Mouse (Mus musculus) spleen, postnatal 4 days (tissue): Measurements from ENCODE around the gene Efna4.
A peak's percentile ranks its signal among the peaks of the same experiment; 100 is the strongest.

Source experiments
- DNase-seq, 2 experiments: peaks; one replicate each; pipeline ENCODE4 v3.0.0; 2022; ENCODE audit warnings: low spot score in 2 of 2

Gene Efna4

DNA sequence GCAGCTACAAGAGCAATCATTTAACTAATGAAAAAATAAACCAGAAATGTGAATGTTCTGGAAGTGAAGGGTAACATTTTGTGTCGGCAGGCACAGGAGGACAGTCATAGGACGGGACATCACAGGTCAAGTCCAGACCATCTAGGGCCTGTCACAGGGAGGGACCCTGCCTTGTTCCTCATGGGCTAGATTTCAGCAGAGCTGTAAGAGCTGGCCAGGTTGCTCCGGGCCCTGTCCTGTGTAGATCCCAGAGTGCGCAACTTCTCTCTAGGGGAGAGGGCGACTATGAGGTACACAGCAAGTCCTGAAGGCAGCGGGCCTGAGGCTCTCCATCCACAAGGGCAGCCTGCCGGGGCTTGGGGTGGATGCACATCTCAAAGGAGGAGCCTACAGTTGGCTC lies 23.8 kb upstream of the Efna4 start, which contains the start of gene Dcst2:
Gene Dcst2, plus strand, starts transcription at position 301 of the 400 bp plus-strand sequence.
- no peak for DNase-seq

DNA sequence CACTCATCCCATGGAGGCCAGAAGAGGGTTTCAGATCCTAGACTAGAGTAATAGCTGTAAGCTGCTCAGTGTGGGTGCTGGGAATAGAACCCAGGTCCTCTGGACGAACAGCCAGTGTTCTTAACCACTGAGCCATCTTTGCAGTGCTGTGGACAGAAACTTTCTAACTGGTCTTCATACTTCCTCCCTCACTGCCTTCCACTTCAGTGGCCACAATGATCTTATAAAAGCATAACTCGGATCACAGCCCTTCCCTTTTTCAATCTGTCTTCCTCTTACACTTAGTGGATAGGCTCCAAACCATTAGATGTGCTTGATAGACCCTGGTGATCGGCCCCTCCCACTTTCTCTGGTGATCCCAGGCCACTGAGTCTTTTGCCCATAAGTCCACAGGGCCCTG lies 22.4 kb upstream of the Efna4 start:
- no peak for DNase-seq

GRCm38 (mm10) chr3:89359630-89360029 lies 21.8 kb upstream of the Efna4 start:
- DNase-seq = no peak

DNA sequence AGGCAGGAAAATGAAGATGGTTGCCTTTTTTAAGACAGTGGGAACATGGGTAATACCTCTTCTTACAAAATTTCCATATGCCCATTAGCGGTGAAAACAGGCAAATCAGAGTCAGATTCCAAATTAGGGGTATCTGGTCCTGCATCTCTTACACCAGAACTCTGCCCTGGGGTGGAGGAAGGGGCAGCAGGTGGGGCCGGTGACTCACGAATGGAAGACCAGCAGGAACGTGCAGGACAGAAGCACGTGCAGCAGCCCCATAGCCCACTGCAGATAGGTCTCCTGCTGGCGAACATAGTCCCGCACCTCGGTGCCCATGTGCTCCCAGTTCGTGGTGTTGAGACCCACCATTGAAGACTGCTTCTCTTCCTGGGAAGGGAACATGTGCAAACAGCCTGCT lies 18.2 kb upstream of the Efna4 start:
- DNase-seq = no peak

GRCm38 (mm10) chr3:89355512-89355902 lies 17.7 kb upstream of the Efna4 start:
- no peak for DNase-seq

- peak; percentile 72 to 91 for DNase-seq
These were observed 17.1 kb upstream of the Efna4 start for GRCm38 (mm10) chr3:89354816-89355511.

DNA sequence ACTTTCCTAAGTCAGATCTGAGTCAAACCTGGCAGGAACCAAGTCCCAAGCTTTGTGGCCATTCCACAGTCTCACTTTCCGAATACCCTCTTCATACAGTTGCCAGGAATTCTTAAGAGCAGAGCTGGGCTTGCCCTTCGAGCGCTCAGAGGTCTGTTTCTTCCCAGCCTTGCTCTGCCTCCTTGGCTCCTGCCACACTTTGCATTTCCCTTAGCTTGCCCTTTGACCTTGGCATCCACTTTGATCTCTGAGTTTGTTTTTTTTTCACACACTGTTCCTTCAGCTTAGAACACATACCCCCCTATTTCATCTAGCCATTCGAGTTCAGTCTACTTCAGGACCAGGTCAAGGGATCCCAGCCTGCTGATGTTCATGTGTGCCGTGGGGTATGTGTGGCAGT lies 13.4 kb upstream of the Efna4 start:
- no peak for DNase-seq

DNA sequence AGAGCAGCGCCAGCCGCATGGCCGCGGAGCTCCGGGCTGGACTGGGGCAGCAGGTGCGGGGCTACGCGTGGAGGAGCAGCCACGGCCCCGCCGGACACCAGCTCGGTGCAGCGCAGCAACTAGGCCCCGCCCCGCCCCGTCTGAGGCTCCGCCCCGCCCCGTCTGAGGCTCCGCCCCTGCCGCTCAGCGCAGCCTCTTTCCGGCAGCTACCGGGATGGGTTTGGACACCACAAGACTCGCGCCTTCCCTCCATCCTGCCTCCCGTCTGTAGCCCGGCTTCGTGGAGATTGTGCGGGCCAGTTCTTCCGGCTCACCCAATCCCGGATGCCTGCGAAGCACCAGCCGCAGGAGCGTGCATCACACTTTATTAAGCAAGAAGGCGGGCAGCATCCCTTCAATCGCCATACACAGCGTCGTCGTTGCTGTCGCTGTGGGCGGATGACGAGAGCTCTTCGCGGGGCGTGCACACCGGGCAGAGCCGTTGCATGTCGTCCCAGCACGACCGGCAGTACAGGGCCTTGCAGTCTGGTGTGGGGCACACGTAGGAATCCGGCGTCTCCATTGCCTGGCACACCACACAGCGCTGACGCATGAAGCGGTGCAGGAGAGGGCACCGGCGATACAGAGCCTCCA lies 12.2 kb upstream of the Efna4 start, which contains the start of gene Adam15:
Gene Adam15, minus strand, starts transcription at position 128 of the 633 bp plus-strand sequence.
- peak; percentile 82 to 93 for DNase-seq

GRCm38 (mm10) chr3:89348911-89349868 lies 11.4 kb upstream of the Efna4 start:
- no peak for DNase-seq

DNA sequence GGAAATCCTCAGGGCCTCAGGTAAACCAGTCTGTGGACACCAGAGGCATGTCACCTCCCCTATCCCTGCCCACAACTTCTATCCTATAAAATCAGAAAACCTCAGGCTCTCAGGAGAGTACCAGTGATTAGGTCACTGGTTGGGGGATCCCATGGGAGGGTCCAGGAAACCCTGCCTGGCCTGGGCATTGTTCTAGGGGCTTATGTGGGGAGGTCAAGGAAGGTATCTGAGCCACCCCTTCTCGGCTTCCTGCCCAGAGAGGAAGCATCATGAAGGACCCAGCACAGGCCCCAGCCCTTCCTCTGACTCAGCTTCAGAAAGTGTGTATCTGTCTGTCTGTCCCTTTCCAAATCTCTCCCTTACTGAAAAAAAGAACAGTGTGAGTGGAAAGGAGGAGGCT lies 10.1 kb upstream of the Efna4 start:
- no peak for DNase-seq

GRCm38 (mm10) chr3:89346815-89347540 lies 9.2 kb upstream of the Efna4 start:
- no peak for DNase-seq

DNA sequence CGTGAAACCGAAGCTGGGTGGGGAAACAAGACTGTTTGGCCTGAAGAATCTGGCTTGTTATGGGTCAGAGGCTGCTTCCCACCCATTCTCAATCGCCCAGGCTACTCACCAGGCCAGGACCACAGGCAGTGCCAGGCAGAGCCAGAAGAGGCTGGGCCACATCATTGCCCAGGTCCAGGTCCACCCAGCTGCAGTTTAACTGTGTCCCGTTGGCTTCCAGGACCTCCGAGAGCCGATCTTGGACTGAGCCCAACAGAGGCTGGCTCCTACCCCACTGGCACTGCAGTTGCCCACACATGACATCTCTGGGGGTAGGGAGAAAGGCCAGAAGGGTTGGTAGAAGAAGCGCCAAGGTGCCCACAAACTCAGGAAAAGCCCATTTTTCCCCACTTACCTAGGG lies 5.5 kb upstream of the Efna4 start:
- DNase-seq = no peak

- no peak for DNase-seq
These were observed 4.0 kb upstream of the Efna4 start for GRCm38 (mm10) chr3:89341794-89342193.

GRCm38 (mm10) chr3:89340465-89340864 lies 2.6 kb upstream of the Efna4 start:
- peak; percentile 73 to 90 for DNase-seq

- peak; percentile 69 to 87 for DNase-seq
These were observed 1.6 kb upstream of the Efna4 start for GRCm38 (mm10) chr3:89339416-89339815.

DNA sequence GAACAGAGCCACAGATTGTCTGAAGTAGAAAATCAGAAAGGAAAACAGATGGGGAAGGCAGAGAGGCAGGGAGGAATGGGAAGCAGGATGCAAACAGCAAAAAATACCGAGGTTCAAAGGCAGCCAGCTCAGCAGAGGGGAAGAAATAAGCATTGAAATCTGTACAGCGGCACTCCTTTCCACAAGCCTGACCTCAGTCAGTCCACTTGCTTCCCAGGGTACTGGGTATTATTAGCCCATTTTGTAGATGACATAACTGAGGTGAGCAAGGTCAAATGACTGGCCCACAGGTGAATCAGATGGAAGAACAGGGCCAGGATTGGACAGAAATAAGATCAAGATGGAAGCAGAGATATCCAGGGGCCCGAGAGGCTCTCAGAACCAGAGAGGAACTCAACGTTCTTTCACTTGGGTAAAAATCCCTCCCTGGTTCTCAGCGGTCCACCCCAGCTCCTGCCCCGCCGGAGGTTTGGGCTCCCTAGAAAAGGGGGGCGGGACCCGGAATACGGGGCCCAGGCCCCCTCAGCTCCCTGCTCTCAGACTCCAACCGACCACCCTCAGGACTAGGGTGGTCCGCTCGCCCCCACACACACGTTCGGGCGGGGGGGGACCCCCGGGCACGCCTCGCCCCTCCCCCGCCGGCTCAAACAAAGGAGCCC lies 637 bp downstream of the Efna4 start:
- no peak for DNase-seq

DNA sequence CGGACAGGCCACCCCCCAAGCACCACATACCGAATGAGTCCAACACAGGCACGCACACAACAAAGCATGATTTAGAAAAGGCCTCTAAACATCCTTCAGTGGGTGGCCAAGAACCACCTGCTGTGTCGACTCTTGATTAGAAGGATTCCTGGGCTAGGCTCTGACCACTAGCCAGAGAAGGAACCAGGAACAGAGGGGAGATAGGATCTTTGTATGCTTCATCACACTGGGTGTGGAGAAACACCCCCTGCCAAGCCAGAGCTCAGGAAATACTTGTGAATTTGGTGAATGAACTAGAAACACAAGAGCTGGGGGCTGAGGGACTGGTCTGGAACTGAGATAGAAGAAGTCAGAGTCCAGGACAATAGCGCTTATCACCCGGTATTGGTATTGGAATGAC lies 1.3 kb downstream of the Efna4 start:
- no peak for DNase-seq

GRCm38 (mm10) chr3:89333053-89333452 lies 4.8 kb downstream of the Efna4 start:
- DNase-seq = no peak

- DNase-seq = no peak
These were observed 5.4 kb downstream of the Efna4 start for GRCm38 (mm10) chr3:89332476-89332875.

GRCm38 (mm10) chr3:89332013-89332412 lies 5.8 kb downstream of the Efna4 start:
- no peak for DNase-seq

DNA sequence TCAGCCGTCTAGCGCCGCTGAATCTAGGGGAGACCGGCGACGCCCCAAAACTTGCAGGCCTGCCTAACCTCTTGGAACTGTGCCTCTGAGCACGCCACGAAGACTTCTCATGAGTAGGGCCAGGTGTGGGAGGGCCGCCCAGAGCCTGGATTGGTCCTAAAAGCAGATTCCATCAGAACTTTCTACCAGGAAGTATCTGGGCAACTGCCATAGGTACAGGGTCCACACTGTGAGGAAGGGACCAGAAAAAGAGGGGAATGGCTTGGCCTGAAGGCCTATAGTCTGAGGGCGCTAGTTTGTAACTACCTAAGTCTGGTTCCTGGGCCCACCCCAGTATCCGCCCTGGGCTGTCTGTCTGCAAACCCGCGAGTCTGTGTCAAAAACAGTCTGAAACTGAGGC lies 6.3 kb downstream of the Efna4 start:
- DNase-seq = no peak
